In genomic region chr15:80683990-80684389, GRCm38 (mm10) we compare ENCODE assay signal across 16 mouse cellular contexts. TPM values are rescaled to one million over a fixed set of nuclear protein-coding genes. Genes with fewer than 3 reads are reported as not detected.
DNase-seq lines count a peak whose midpoint lies in the region; ATAC-seq and TF ChIP-seq lines count a peak whose summit lies in the region.
"Had no signal": no experiment of that assay in that cellular context is flagged by ENCODE, and none has a peak within 500 bp of the region (broad histone marks: within the 10 kb centered on the region; RNA-seq: fewer than 3 reads in every experiment).

No protein-coding gene starts in this region.

- 55% methylated on average over 3 of the region's 3 CpGs for WGBS in hindbrain, embryonic 13.5 days
- 50% methylated on average over 3 of the region's 3 CpGs for WGBS in hindbrain, embryonic 11.5 days
- WGBS in hindbrain, embryonic 16.5 days: 44% methylated on average over 3 of the region's 3 CpGs
- 46% methylated on average over 3 of the region's 3 CpGs for WGBS in midbrain, embryonic 15.5 days

- H3K9ac ChIP-seq in hindbrain, embryonic 13.5 days: no peak overlapping the region; the same call in 1 of the 2 replicates
- H3K9ac ChIP-seq in hindbrain, embryonic 11.5 days (ENCODE audit: low read depth, low read length): no peak overlapping the region
- no peak overlapping the region for H3K9ac ChIP-seq in hindbrain, embryonic 16.5 days (ENCODE audit: low read depth, low read length)
- no peak overlapping the region for H3K9ac ChIP-seq in midbrain, embryonic 15.5 days
- H3K9ac ChIP-seq: liver, embryonic 13.5 days; midbrain, embryonic 12.5 days had no signal

- ATAC-seq in hindbrain, embryonic 13.5 days (ENCODE audit: low FRiP score): no peak
- no peak for ATAC-seq in hindbrain, embryonic 11.5 days (ENCODE audit: low FRiP score)
- ATAC-seq in hindbrain, embryonic 16.5 days: peak; percentile 35; the same call in 1 of the 2 replicates
- no peak for ATAC-seq in midbrain, embryonic 15.5 days (replicated peaks)

- TF ChIP-seq POLR2A in brain, embryonic 14.5 days (IDR thresholded peaks at IDR 0.05; ENCODE audit: borderline replicate concordance, extremely low read depth, insufficient read depth, insufficient read length, poor library complexity, severe bottlenecking): no peak

- H3K9me3 ChIP-seq in hindbrain, embryonic 13.5 days: no peaks in the 10 kb centered on the region
- H3K9me3 ChIP-seq in hindbrain, embryonic 11.5 days (ENCODE audit: control insufficient read depth, low read length): no peaks in the 10 kb centered on the region
- H3K9me3 ChIP-seq in hindbrain, embryonic 16.5 days (ENCODE audit: control insufficient read depth, low read length): no peaks in the 10 kb centered on the region
- H3K9me3 ChIP-seq in midbrain, embryonic 15.5 days: no peaks in the 10 kb centered on the region
- H3K9me3 ChIP-seq: liver, embryonic 13.5 days; midbrain, embryonic 12.5 days had no signal

- H3K36me3 ChIP-seq in hindbrain, embryonic 13.5 days: no peaks in the 10 kb centered on the region
- H3K36me3 ChIP-seq in hindbrain, embryonic 11.5 days (ENCODE audit: control insufficient read depth, insufficient read depth, low read length): no peaks in the 10 kb centered on the region
- H3K36me3 ChIP-seq in hindbrain, embryonic 16.5 days (ENCODE audit: control insufficient read depth, insufficient read depth, low read length): no peaks in the 10 kb centered on the region
- H3K36me3 ChIP-seq in midbrain, embryonic 15.5 days (replicated peaks): no peaks in the 10 kb centered on the region
- H3K36me3 ChIP-seq: liver, embryonic 13.5 days; midbrain, embryonic 12.5 days had no signal

- 0 out of 2 replicates have a peak, but pooled peaks cover 5% of the 10 kb centered on the region for H3K27me3 ChIP-seq in hindbrain, embryonic 13.5 days
- H3K27me3 ChIP-seq in hindbrain, embryonic 11.5 days (ENCODE audit: control insufficient read depth, insufficient read depth, low read length): no peaks in the 10 kb centered on the region
- H3K27me3 ChIP-seq in hindbrain, embryonic 16.5 days (replicated peaks; ENCODE audit: control insufficient read depth, insufficient read depth, low read length): no peaks in the 10 kb centered on the region
- no peaks in the 10 kb centered on the region for H3K27me3 ChIP-seq in midbrain, embryonic 15.5 days (replicated peaks)
- H3K27me3 ChIP-seq: midbrain, embryonic 12.5 days had no signal

- DNase-seq in hindbrain, embryonic 11.5 days (ENCODE audit: low spot score): no peak
- peak; percentile 59 for DNase-seq in brain, embryonic 14.5 days (ENCODE audit: low read depth)
- DNase-seq in adrenal gland, postnatal 10 days: no peak
- no peak for DNase-seq in Muller cell, postnatal 12 days (ENCODE audit: inconsistent ontology term)
- DNase-seq in adrenal gland, postnatal 4 days (ENCODE audit: low spot score in 2 of 2): no peak
- DNase-seq: cerebellum, adult 18-20 months; heart, adult 18-20 months; liver, embryonic 13.5 days; lung, postnatal 14 days; right cerebral cortex, postnatal 14 days; thymus, adult 2 months had no signal

- H3K4me3 ChIP-seq in hindbrain, embryonic 13.5 days: no peak overlapping the region
- H3K4me3 ChIP-seq in hindbrain, embryonic 11.5 days (ENCODE audit: low read depth, low read length): no peak overlapping the region
- no peak overlapping the region for H3K4me3 ChIP-seq in hindbrain, embryonic 16.5 days (ENCODE audit: low read length)
- no peak overlapping the region for H3K4me3 ChIP-seq in midbrain, embryonic 15.5 days
- H3K4me3 ChIP-seq: liver, embryonic 13.5 days; midbrain, embryonic 12.5 days had no signal

- H3K4me2 ChIP-seq in hindbrain, embryonic 13.5 days: no peak overlapping the region
- H3K4me2 ChIP-seq in hindbrain, embryonic 11.5 days (replicated peaks; ENCODE audit: low read depth, low read length): no peak overlapping the region
- no peak overlapping the region for H3K4me2 ChIP-seq in hindbrain, embryonic 16.5 days (ENCODE audit: low read length)
- no peak overlapping the region for H3K4me2 ChIP-seq in midbrain, embryonic 15.5 days
- H3K4me2 ChIP-seq: liver, embryonic 13.5 days; midbrain, embryonic 12.5 days had no signal

- peaks cover 61% of the 10 kb centered on the region for H3K4me1 ChIP-seq in hindbrain, embryonic 13.5 days (replicated peaks)
- peaks cover 6% of the 10 kb centered on the region for H3K4me1 ChIP-seq in hindbrain, embryonic 11.5 days (replicated peaks; ENCODE audit: control insufficient read depth, insufficient read depth, low read length)
- peaks cover 29% of the 10 kb centered on the region for H3K4me1 ChIP-seq in hindbrain, embryonic 16.5 days (ENCODE audit: control insufficient read depth, insufficient read depth, low read depth, low read length)
- H3K4me1 ChIP-seq in midbrain, embryonic 15.5 days: peaks cover 45% of the 10 kb centered on the region

- H3K27ac ChIP-seq in hindbrain, embryonic 13.5 days: peak overlapping the region; percentile 18; the same call in 1 of the 2 replicates
- H3K27ac ChIP-seq in hindbrain, embryonic 11.5 days (ENCODE audit: low read depth, low read length): no peak overlapping the region
- 0 out of 2 replicates have a peak overlapping the region, but pooled peaks have one; percentile 1 for H3K27ac ChIP-seq in hindbrain, embryonic 16.5 days (ENCODE audit: low read depth, low read length)
- peak overlapping the region; percentile 27; the same call in 1 of the 2 replicates for H3K27ac ChIP-seq in midbrain, embryonic 15.5 days
- H3K27ac ChIP-seq: liver, embryonic 13.5 days had no signal

- TF ChIP-seq CTCF in brain, embryonic 14.5 days (IDR thresholded peaks at IDR 0.05; ENCODE audit: borderline replicate concordance, extremely low read depth, insufficient read depth, insufficient read length): no peak

RNA-seq across cellular contexts. Expression of gene Fam83f, which starts 12.3 kb away (rescaled TPM):
- polyA plus RNA-seq in hindbrain, embryonic 13.5 days (2015; fragmentation: Nextera tagmentation; extraction: Ambion mirVana): 0.12 and 0.14 TPM in 2 replicates
- polyA plus RNA-seq in hindbrain, embryonic 11.5 days (2014; fragmentation: Nextera tagmentation; extraction: Ambion mirVana): 0.11 TPM in 2 replicates
- 0.33 and 0.36 TPM in 2 replicates for polyA plus RNA-seq in brain, embryonic 14.5 days (2012; rRNA removed)
- polyA plus RNA-seq in hindbrain, embryonic 16.5 days (2015; fragmentation: Nextera tagmentation; extraction: Ambion mirVana): 0.16 and 0.39 TPM in 2 replicates
- polyA plus RNA-seq in midbrain, embryonic 15.5 days (2015; fragmentation: Nextera tagmentation; extraction: Ambion mirVana): 0.36 and 0.52 TPM in 2 replicates
- 1 to 10 TPM; 1.5 to 2.0 TPM for total RNA-seq in adrenal gland, postnatal 10 days (2021)
- total RNA-seq in adrenal gland, postnatal 4 days (2021): 1 to 10 TPM; 1.2 to 1.7 TPM
- total RNA-seq: MEL had no signal

RNA-seq across cellular contexts. Expression of gene Tnrc6b, which starts 27.1 kb away (rescaled TPM):
- polyA plus RNA-seq in hindbrain, embryonic 13.5 days (2015; fragmentation: Nextera tagmentation; extraction: Ambion mirVana): 42.6 and 45.2 TPM in 2 replicates
- polyA plus RNA-seq in hindbrain, embryonic 11.5 days (2014; fragmentation: Nextera tagmentation; extraction: Ambion mirVana): 20.1 and 24.9 TPM in 2 replicates
- polyA plus RNA-seq in brain, embryonic 14.5 days (2012; rRNA removed): 14.7 and 46.2 TPM in 2 replicates
- 26.8 and 32.9 TPM in 2 replicates for polyA plus RNA-seq in hindbrain, embryonic 16.5 days (2015; fragmentation: Nextera tagmentation; extraction: Ambion mirVana)
- 39.3 and 47.2 TPM in 2 replicates for polyA plus RNA-seq in midbrain, embryonic 15.5 days (2015; fragmentation: Nextera tagmentation; extraction: Ambion mirVana)
- total RNA-seq in adrenal gland, postnatal 10 days (2021): 10 to 100 TPM; 44.6 to 66.8 TPM
- total RNA-seq in adrenal gland, postnatal 4 days (2021): 10 to 100 TPM; 74.2 to 74.3 TPM
